Mouse (Mus musculus) lung, adult 18-20 months (tissue): ENCODE results near the gene Dbn1.
"Not testable (repeated sequence)": the region's sequence is repeated elsewhere in the genome, so short reads cannot be mapped to it uniquely, and the experiment has no call there.

ENCODE experiments used
- DNase-seq, 2 experiments: peaks; one replicate each; pipeline ENCODE4 v3.0.0; 2022; ENCODE audit warnings: mixed read lengths in 2 of 2

The Dbn1 gene

DNA sequence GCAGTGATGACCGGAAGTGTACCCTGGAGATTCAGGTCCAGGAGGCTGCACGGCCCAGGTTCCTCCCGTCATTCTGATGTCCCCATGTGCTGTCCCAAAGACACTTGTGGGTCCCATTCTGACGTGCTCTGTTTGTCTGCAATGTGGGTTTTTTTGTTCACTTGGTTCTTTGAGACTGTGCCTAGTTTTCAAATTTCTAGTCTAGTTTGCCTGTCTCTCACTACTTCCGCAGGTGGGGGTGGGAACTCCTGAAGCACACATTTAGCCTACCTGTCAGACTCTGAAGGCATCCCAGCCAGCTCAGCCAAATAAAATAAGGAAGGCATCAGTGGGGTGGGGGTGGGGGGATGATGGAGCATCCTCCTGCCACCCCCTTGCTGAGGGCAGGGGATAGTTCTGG lies 39.8 kb downstream of the Dbn1 start:
- DNase-seq: no peak

DNA sequence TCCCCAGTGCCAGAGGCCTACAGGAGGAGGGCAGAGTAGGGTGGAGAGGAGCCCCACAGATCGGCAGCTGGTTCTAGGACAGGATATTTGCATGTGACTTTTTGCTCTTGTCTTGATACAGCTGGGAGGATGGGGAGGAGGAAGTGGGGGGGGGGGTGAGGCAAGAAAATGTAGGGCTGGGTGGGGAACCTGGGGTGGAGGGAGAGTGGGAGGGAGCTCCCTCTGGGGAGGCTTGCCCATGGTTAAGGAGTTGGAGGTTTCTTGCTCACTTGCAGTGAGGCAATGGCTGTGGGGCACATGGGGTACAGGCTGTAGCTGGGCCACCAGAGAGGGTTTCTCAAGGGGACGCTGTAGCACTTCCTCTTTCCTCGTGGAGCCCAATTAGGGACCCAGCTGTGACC lies 40.4 kb downstream of the Dbn1 start:
- DNase-seq: peak; percentile 56 to 59

- no peak for DNase-seq
These were observed 41.3 kb downstream of the Dbn1 start for GRCm38 (mm10) chr13:55446483-55447105.

DNA sequence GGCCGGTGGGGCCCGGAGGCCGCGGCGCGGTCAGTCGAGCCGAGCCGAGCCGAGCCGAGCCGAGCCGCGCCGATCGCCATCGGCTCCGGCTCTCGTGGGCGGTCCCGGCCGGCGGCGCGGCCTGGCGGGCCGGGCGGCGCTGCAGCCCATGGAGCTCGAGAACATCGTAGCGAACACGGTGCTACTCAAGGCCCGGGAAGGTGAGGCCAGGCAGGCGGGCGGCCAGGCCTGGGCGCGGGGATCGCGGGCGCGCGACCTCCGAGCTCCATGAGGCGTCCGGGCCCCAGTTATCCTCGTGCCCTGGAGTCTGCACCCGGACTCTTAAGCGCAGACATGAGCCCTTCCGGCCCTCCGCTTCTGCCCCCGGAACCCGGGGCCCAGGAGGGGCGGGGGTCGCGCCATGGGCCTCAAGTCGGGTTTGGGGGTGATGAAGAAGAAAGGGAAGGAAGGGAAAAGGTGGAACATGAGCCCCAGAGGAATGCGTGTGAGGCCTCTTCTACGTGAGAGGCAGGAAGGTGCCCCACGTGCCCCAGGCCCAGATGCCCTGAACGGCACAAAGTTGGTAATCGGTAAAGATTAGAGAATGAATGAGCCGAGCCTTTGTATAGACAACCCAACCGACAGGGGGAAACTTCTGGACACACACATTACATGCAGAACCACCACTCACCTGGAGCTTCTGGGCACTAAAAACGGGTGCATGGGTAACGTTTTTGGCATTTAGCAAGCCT lies 42.4 kb downstream of the Dbn1 start:
- peak in 1 of 2 experiments; percentile 46 for DNase-seq

- peak; percentile 100 for DNase-seq
These were observed 43.0 kb downstream of the Dbn1 start, which contains the start of gene Grk6 for GRCm38 (mm10) chr13:55444937-55445315. Grk6 (plus strand) TSS chr13:55445072.

DNA sequence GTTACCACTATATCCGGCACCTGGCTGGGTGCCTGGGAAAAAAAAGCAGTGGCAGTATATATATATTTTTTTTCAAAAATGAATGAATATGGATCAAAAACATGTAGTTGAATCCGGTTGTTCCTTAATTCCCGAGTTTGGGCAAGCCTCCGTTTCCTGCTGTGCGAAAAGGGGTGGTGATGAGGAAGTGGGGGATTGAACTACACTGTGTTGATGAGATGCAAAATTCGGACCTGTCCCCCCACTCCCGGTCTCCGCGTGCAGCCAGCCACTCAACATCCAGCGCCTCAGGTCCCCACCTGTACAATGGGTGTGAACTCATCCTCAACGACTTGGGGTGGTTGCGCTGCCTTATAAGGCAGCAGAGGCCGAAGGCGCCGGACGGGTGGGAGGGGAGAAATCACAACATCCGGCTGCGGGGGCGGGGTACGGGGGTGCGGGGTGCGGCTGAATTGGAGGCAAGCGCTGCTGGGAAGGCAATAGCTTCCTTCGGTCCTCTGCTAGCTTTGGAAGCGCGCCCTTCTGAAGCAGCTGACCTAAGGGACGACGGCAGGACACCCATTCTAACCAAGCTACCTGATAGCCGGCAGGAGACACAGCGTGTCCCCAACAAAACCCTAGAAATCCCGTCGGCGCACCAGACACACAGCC lies 43.5 kb downstream of the Dbn1 start:
- peak; percentile 86 to 89 for DNase-seq

DNA sequence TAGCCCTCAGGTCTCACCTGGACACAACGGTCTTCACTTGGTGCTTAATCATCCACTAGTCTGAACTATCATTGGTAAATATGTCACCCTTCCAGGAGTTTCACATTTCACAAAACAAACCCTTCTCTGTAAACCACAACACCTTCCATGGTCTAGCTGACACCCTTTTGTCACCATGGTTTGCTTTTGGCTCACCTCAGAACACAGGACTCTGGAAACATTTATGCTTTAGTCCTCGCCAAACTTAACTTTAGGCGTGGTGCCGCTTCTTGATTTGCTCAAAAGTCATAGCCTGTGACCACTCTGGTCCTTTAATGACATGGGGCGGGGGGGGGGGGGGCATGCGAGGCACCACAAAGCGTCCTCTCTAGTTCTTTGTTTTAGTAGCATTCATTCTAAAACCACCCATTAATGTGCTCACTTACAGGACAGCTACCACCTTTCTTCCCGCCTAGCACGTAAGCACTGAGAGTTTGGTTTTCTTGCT lies 44.1 kb downstream of the Dbn1 start:
- no peak for DNase-seq

- not testable (repeated sequence) for DNase-seq
These were observed 50.7 kb downstream of the Dbn1 start for GRCm38 (mm10) chr13:55437111-55437629.

- DNase-seq: no peak
These were observed 55.8 kb downstream of the Dbn1 start for GRCm38 (mm10) chr13:55431889-55432685.

- no peak for DNase-seq
These were observed 57.3 kb downstream of the Dbn1 start for GRCm38 (mm10) chr13:55430566-55430965.

DNA sequence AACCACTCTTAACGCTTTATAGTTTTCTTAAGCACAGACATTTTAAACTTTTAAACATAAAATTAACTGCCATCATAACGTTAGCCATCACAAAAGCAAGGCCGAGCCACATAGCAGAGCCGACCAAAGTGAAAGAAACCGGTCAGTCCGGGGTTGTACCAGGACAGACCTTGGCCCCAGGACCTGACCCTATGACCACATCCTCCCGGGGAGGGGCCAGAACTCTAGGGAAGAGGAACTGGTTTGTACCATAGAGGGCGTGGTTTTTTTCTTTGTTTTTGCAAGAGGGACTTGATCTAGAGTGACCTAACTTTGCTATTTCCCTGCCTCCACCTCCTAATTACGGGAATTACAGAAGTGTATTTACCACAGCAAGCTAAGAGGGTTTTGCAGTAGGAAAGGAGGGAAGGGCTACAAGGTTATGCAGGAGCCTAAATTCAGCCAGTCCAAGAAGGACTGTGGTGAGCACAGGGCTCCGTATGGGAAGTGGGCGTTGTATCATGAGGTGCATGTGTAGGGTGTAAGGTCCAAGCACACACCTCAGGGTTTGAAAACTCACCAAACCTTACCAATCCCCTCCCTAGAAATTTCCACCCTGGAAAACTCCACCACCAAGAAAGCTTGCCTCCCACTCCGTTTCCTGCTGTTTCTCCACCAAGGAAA lies 58.6 kb downstream of the Dbn1 start:
- peak; percentile 87 to 92 for DNase-seq

DNA sequence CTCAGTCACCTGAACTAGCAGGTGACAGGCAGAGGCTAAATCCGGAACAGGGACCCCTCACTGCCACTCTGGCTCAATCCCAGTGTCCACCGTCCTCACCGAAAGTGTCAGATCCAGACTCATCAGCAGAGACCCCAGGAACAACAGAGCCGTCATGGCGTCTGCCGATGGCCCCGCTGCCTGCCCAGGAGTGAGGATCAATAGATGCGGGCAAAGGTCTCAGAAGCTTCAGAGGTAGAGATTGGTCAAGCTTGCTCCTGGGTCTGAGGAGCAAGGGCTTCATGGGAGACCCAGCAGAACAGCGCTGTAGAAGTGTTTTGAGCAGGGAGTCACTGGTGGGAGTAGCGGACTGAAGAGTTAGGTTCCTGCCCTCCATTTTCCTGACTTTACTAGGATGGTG lies 61.3 kb downstream of the Dbn1 start, which contains the start of gene F12:
TSS of gene F12 (minus strand) at position 181 of the 400 bp plus-strand sequence.
- no peak for DNase-seq
